Mouse (Mus musculus) heart, embryonic 12.5 days (tissue): ENCODE data around the gene Ccdc173. TPM values are rescaled to one million over a fixed set of nuclear protein-coding genes. Genes with fewer than 3 reads are reported as not detected.

Experiments
- ATAC-seq: fragments of 200-750 bp; cut with Nextera tagmentation; 2 replicates; pipeline ENCODE4 v1.8.0; 2017; ENCODE audit warnings: moderate TSS enrichment, moderate library complexity; ENCODE audit not compliant: insufficient number of reproducible peaks, low FRiP score
- H3K27ac ChIP-seq: fragments of 300-500 bp; sonication (generic); 2 replicates; pipeline ENCODE4 v1.5.1; 2016; ENCODE audit warnings: mild to moderate bottlenecking, moderate library complexity; ENCODE audit not compliant: poor library complexity, severe bottlenecking
- H3K27me3 ChIP-seq: fragments of 300-500 bp; sonication (generic); replicated peaks from 2 replicates; pipeline ENCODE4 v1.6.1; 2016; ENCODE audit warnings: mild to moderate bottlenecking, moderate library complexity
- H3K36me3 ChIP-seq: fragments of 300-500 bp; sonication (generic); 2 replicates; pipeline ENCODE4 v1.6.1; 2016; ENCODE audit warnings: mild to moderate bottlenecking, moderate library complexity
- H3K4me1 ChIP-seq: fragments of 300-500 bp; sonication (generic); replicated peaks from 2 replicates; pipeline ENCODE4 v1.6.1; 2016; ENCODE audit warnings: mild to moderate bottlenecking
- H3K4me2 ChIP-seq: fragments of 300-500 bp; sonication (generic); 2 replicates; pipeline ENCODE4 v1.6.1; 2016; ENCODE audit warnings: mild to moderate bottlenecking, moderate library complexity
- H3K4me3 ChIP-seq: fragments of 300-500 bp; sonication (generic); 2 replicates; pipeline ENCODE4 v1.5.1; 2016; ENCODE audit warnings: mild to moderate bottlenecking
- H3K9ac ChIP-seq: fragments of 300-500 bp; sonication (generic); 2 replicates; pipeline ENCODE4 v1.6.1; 2016; ENCODE audit warnings: mild to moderate bottlenecking, moderate library complexity
- H3K9me3 ChIP-seq: fragments of 300-500 bp; sonication (generic); replicated peaks from 2 replicates; pipeline ENCODE4 v1.6.1; 2016; ENCODE audit warnings: mild to moderate bottlenecking, moderate library complexity
- WGBS: fragments of 180-500 bp; shearing (Covaris S2); methylation state at CpG from one replicate; pipeline ENCODE4 v1.1.7; 2016; 5-methylcytosine and 5-hydroxymethylcytosine counted together
- polyA plus RNA-seq: library from polyadenylated mRNA; unstranded; fragments of >200 nt; fragmentation: Nextera tagmentation; extraction: Ambion mirVana; gene quantifications from 2 replicates; pipeline ENCODE4 v1.2.1, GENCODE M21; 2016

The Ccdc173 gene
- polyA plus RNA-seq, 1 experiment from 2014 or later, result 1.3 TPM

DNA sequence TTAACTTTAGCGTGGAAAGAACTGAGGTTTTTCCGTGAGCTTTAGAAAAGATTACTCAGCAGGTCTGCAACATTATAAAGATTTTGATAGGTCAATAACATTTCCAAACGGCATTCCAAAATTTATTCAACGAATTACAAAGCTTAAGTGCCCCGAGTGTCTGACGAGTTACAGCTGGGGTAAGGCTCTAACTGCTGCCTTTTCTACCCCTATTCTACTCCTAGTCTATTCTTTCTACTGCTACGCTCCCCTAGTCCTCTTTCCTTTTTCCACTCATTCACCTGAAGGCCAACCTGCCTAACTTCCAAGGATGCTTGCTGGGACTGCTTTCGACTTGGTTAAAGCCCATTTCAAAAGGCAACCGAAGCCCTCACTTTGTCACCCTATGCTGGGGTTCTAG, 401 bp downstream of the Ccdc173 start:
- no peaks in the 10 kb centered on the region for H3K9me3 ChIP-seq
- peaks cover 6% of the 10 kb centered on the region; the same call in 1 of the 2 replicates for H3K4me1 ChIP-seq
- ATAC-seq, result no peak
- no peak overlapping the region for H3K27ac ChIP-seq
- peaks cover 19% of the 10 kb centered on the region for H3K36me3 ChIP-seq
- peak overlapping the region; percentile 85 for H3K9ac ChIP-seq
- peak overlapping the region; percentile 85 for H3K4me3 ChIP-seq
- WGBS, result 30% methylated on average over 9 of the region's 9 CpGs
- peak overlapping the region; percentile 96 for H3K4me2 ChIP-seq
- H3K27me3 ChIP-seq, result no peaks in the 10 kb centered on the region

DNA sequence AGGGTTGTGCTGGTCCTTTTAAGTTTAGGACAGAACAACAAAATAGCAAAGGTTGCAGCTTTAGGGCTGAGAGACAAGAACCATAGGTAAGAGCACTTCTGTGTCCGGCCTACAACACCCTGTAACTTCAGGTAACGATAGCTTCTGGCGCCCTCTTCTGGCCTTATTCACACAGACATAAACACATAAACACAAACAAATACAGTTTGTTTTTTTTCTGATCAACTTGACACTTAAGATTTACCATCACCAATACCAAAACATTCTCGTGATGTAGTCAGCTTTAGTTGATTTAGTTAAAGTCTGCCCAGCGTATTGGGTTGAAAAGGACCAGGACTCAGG, 10.6 kb downstream of the Ccdc173 start:
- 44% methylated on average over 5 of the region's 5 CpGs for WGBS
- no peak for ATAC-seq
- H3K27me3 ChIP-seq, result no peaks in the 10 kb centered on the region
- no peaks in the 10 kb centered on the region for H3K4me1 ChIP-seq
- no peak overlapping the region for H3K9ac ChIP-seq
- H3K4me2 ChIP-seq, result no peak overlapping the region
- peaks cover 11% of the 10 kb centered on the region; the same call in 1 of the 2 replicates for H3K36me3 ChIP-seq
- no peak overlapping the region for H3K27ac ChIP-seq
- H3K4me3 ChIP-seq, result no peak overlapping the region
- no peaks in the 10 kb centered on the region for H3K9me3 ChIP-seq

DNA sequence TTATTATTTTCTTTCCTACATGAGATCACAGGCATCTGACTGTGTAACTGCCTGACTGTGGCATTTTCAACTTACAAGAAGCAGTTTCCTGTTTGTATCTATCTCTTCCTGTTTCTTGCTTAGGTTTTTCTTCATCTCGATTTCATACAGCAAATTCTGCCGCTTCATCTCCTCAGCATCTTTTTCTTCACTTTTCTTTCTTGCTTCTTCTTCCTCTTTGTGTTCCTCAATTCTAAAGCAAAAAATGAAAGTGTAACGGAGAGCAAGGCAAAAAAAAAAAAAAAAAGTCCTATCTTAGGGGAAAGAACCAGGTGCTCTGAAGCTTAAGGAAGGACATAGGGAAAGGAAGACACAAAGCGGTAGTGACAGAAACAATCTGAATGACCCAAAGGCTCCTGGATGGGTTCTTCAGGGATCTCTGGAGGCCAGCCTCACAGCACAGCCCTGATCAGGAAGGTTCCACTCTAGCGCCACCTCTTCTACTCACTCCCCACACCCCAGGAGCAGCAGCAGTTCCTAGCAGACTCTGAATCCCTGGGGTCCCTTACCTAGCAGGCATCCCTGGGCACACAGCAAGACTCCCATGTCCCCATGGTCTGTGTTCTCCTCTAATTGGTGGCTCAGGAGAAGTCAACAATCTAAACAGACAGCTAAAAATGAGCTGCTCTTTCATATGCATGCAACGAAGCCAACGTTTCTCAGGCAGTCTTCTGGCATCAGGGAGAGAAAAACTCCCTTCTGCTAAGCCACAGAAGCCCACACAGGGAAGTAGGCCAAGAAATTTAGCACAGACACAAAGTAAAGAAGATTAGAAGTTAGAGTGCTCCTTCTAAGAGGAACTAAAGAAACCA, 11.2 kb downstream of the Ccdc173 start:
- Histone ChIP-seq H3K36me3 (peaks cover 12% of the 10 kb centered on the region; the same call in 1 of the 2 replicates), H3K4me1 (no peaks in the 10 kb centered on the region), H3K9me3 (no peaks in the 10 kb centered on the region), H3K4me3 (no peak overlapping the region), H3K4me2 (no peak overlapping the region), H3K27me3 (no peaks in the 10 kb centered on the region), H3K9ac (no peak overlapping the region), H3K27ac (no peak overlapping the region)
- 68% methylated on average over 7 of the region's 7 CpGs for WGBS
- no peak for ATAC-seq

DNA sequence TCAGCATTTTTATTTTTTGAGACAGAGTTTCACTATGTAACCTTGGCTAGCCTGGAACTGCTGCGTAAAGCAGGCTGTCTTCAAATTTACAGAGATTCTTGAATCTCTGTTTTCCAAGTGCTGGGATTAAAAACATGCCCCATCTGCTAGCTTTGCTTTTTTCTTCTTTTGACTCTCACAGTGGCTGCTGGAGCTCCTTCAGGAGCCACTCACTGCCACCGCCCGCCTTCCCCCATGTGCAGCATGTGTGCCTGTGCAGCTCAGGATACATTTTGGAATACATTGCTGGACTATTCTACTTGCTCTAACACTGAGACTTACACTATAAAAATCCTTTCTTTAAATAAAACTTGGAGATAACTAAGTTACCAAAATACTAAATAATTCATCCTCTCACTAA, 16.0 kb downstream of the Ccdc173 start:
- Histone ChIP-seq H3K4me3 (no peak overlapping the region), H3K4me1 (no peaks in the 10 kb centered on the region), H3K27me3 (no peaks in the 10 kb centered on the region), H3K4me2 (no peak overlapping the region), H3K36me3 (peaks cover 7% of the 10 kb centered on the region; the same call in 1 of the 2 replicates), H3K27ac (no peak overlapping the region), H3K9ac (no peak overlapping the region), H3K9me3 (no peaks in the 10 kb centered on the region)
- WGBS, result 88% methylated on average over 3 of the region's 3 CpGs
- ATAC-seq, result no peak

DNA sequence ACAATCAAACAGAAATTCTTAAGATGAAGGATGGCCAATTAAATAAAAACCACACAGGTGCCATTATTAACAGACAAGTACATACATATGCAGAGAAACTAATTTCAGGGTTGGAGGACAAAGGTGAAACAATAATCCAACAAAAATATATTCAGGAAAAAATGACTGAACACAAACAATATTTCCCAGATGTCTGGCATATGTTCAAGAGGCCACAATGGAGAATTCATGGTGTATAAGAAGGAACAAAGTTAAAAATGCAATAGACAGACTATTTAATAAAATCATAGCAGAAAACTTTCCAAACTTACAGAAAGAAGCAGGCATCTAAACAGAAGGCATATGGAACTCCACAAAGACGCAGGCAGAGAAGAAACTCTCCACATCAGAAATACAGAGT, 24.7 kb downstream of the Ccdc173 start:
- H3K27ac ChIP-seq, result no peak overlapping the region
- ATAC-seq, result no peak
- H3K4me3 ChIP-seq, result no peak overlapping the region
- H3K4me2 ChIP-seq, result no peak overlapping the region
- H3K9ac ChIP-seq, result no peak overlapping the region
- no peaks in the 10 kb centered on the region for H3K9me3 ChIP-seq
- no peaks in the 10 kb centered on the region for H3K36me3 ChIP-seq
- no peaks in the 10 kb centered on the region for H3K27me3 ChIP-seq
- no peaks in the 10 kb centered on the region for H3K4me1 ChIP-seq
- WGBS, result 61% methylated on average over 1 of the region's 1 CpGs

DNA sequence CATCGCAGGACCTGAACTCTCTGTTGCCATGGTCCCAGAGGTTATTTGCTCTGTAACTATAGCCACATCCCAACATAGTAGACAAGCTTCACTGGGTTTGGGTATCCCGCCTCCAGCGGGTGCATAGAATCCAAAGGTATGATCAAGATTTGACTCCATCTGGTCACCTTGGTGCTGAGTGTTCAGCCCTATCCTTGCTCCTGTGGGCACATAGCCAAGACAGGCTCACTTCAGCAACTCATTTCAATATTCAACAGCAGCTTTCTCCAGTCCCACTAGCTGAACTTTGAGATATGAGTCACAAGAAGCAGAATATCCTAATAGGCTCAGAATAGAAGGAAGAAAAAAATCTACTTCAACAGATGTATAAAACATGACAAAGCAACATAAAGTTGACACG, 26.0 kb downstream of the Ccdc173 start:
- Histone ChIP-seq H3K9ac (no peak overlapping the region), H3K27ac (no peak overlapping the region), H3K4me2 (no peak overlapping the region), H3K27me3 (no peaks in the 10 kb centered on the region), H3K9me3 (no peaks in the 10 kb centered on the region), H3K36me3 (no peaks in the 10 kb centered on the region), H3K4me1 (no peaks in the 10 kb centered on the region), H3K4me3 (no peak overlapping the region)
- no peak for ATAC-seq
- 81% methylated on average over 4 of the region's 4 CpGs for WGBS

DNA sequence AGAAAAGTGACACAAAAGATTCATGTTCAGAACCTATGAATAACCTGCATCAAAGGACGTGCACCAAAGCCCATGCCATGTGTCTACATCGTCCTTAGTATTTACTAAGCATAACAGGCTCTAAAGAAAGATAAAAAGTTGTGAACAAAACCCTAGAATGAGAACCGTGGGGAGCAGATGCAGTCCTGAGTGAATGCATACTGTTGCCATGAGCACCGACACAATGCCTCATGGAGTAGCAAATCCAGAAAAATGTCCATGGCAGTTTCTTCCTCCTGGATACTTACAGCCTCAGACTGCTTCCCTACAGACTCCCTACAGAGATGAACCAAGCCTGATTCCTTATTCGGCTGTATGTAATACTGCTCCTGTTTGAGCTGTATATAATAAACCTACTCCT, 28.4 kb downstream of the Ccdc173 start:
- H3K9me3 ChIP-seq, result no peaks in the 10 kb centered on the region
- H3K4me1 ChIP-seq, result no peaks in the 10 kb centered on the region
- no peak overlapping the region for H3K4me3 ChIP-seq
- ATAC-seq, result no peak
- no peak overlapping the region for H3K4me2 ChIP-seq
- no peak overlapping the region for H3K9ac ChIP-seq
- no peaks in the 10 kb centered on the region for H3K36me3 ChIP-seq
- H3K27ac ChIP-seq, result no peak overlapping the region
- no peaks in the 10 kb centered on the region for H3K27me3 ChIP-seq
- 75% methylated on average over 5 of the region's 5 CpGs for WGBS

DNA sequence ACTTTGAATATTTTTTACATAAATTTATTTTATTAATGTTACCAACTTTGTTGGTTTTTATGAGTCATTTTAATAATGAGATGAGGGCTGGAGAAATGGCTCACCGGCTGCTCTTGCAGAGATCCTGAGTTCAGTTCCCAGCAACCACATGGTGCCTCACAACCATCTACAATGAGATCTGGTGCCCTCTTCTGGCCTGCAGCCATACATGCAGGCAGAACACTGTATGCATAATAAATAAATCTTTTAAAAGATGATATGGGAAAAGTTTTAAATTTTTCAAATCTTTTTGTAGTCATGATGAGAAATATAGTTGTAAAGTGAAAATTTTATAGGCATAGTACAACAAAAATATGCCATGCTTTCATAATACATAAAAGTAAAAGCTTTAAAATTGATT, 44.3 kb downstream of the Ccdc173 start:
- Histone ChIP-seq H3K27me3 (no peaks in the 10 kb centered on the region), H3K27ac (no peak overlapping the region), H3K36me3 (peaks cover 60% of the 10 kb centered on the region), H3K4me1 (no peaks in the 10 kb centered on the region), H3K4me3 (no peak overlapping the region), H3K9ac (no peak overlapping the region), H3K4me2 (no peak overlapping the region), H3K9me3 (peaks cover 3% of the 10 kb centered on the region; the same call in 1 of the 2 replicates)
- no peak for ATAC-seq
- 90% methylated on average over 1 of the region's 1 CpGs for WGBS

DNA sequence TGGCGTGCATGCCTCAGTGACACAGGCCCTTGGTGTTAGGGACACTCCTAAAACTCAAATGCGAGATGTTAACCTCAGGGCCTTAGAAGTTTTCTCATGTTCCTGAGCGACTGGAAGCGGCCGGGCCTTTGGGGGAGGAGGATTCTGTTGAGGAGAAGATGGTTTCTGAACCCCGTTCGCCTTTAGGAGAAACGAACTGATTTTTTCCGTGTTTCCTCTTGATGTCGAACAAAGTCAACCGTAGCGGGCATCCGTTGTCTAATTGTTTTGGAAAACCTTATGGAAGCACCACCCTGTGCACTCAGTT, 65.9 kb downstream of the Ccdc173 start:
- no peaks in the 10 kb centered on the region; the same call in 1 of the 2 replicates for H3K27me3 ChIP-seq
- no peak; the same call in 1 of the 2 replicates for ATAC-seq
- no peaks in the 10 kb centered on the region for H3K9me3 ChIP-seq
- H3K9ac ChIP-seq, result peak overlapping the region; percentile 98
- peak overlapping the region; percentile 77 for H3K4me2 ChIP-seq
- H3K4me1 ChIP-seq, result peaks cover 7% of the 10 kb centered on the region; the same call in 1 of the 2 replicates
- under 1% methylated on average over 13 of the region's 13 CpGs for WGBS
- H3K4me3 ChIP-seq, result peak overlapping the region; percentile 98
- H3K36me3 ChIP-seq, result no peaks in the 10 kb centered on the region
- peak overlapping the region; percentile 87 for H3K27ac ChIP-seq

DNA sequence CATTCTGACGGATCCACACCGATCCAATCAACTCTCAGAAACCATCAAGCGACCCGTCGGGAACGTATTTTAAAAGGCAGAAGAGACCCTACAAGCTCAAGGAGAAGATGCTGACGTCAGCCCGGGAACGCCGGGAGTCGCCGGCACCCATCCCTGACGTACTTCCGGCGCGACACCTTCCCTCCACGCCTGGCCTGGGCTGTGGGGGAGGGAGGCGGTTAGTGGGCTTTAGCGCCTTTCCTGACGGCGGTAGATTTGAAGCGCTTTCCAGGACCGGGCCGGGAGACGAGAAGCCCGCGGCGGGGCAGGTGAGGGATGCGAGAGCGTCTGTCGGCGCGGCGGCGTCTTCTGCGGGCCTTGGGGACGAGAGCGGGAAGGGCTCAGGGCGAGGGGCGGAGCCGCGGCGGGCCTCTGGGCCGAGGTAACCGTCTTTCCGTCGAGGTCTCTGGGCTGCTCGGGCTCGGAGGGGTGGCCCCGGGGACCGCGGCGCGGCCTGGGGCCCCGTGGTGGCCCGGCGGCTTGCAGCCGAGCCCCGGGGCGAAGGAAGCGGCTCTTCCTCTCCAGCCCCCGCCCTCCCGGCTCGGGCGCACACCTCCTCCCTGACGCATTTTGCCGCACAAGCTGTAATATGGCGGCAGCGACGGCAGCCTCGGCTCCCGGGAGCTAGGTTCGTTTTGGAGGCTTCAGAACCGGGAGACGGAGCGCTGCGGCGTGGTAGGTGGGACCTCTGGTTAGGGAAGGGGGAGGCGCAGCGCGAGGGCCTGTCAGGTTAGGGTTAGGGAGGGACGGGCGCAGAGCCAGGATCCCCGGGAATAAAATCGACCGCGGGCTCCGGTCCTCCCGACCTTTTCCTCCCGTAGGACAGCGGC, 66.5 kb downstream of the Ccdc173 start:
- WGBS, result under 1% methylated on average over 87 of the region's 91 CpGs
- peak; percentile 95 for ATAC-seq

DNA sequence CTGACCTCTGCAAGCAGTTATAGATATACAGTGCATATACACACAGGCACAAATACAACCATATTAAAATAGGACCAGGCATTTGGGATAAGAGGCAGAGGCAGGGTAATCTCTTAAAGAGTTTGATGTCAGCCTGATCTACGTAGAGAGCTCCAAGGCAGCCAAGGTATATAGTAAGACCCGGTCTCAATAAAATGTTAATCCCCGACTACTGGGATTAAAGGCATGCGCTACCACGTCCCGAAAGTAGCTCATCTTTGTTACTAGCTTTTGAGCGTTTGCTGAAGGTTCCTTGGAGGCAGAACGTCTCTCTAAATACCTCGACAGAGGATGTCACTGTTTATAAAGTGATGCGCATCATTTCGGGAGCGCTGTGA, 67.1 kb downstream of the Ccdc173 start, which contains the start of gene Ppig:
Ppig (plus strand) TSS at position 273 of the 377 bp plus-strand sequence.
- peaks cover 7% of the 10 kb centered on the region; the same call in 1 of the 2 replicates for H3K4me1 ChIP-seq
- peak within 1 kb of the TSS; percentile 87 for H3K27ac ChIP-seq
- no peaks in the 10 kb centered on the region for H3K9me3 ChIP-seq
- H3K4me2 ChIP-seq, result peak within 1 kb of the TSS; percentile 77
- no peaks in the 10 kb centered on the region; the same call in 1 of the 2 replicates for H3K27me3 ChIP-seq
- H3K4me3 ChIP-seq, result peak within 1 kb of the TSS; percentile 98
- ATAC-seq, result peak; percentile 4; the same call in 1 of the 2 replicates
- peak within 1 kb of the TSS; percentile 98 for H3K9ac ChIP-seq
- WGBS, result 4% methylated on average over 12 of the region's 12 CpGs
- H3K36me3 ChIP-seq, result no peaks in the 10 kb centered on the region

More for the DNA sequence above, 66.5 kb downstream of the Ccdc173 start:
- peak overlapping the region; percentile 98 for H3K9ac ChIP-seq
- H3K4me3 ChIP-seq, result peak overlapping the region; percentile 98
- H3K36me3 ChIP-seq, result no peaks in the 10 kb centered on the region
- H3K4me2 ChIP-seq, result peak overlapping the region; percentile 77
- no peaks in the 10 kb centered on the region; the same call in 1 of the 2 replicates for H3K27me3 ChIP-seq
- peak overlapping the region; percentile 87 for H3K27ac ChIP-seq
- H3K4me1 ChIP-seq, result peaks cover 7% of the 10 kb centered on the region; the same call in 1 of the 2 replicates
- H3K9me3 ChIP-seq, result no peaks in the 10 kb centered on the region
